Mouse (Mus musculus) liver, embryonic 11.5 days (tissue): ENCODE results near the gene Wnk2. TPM values are rescaled to one million over a fixed set of nuclear protein-coding genes. Genes with fewer than 3 reads are reported as not detected.

Experiments used
- ATAC-seq: fragments of 200-750 bp; cut with Nextera tagmentation; replicated peaks from 2 replicates; pipeline ENCODE4 v1.8.0; 2017; ENCODE audit warnings: moderate number of reproducible peaks, mild to moderate bottlenecking, moderate TSS enrichment, moderate library complexity; ENCODE audit not compliant: low FRiP score
- DNase-seq: peaks from one replicate; pipeline ENCODE4 v3.0.0-alpha.2; 2017; ENCODE audit warnings: low spot score
- H3K27ac ChIP-seq: fragments of 300-500 bp; sonication (generic); 2 replicates; pipeline ENCODE4 v1.5.1; 2014; ENCODE audit warnings: mild to moderate bottlenecking, low read depth, low read length, control low read depth
- H3K27me3 ChIP-seq: fragments of 300-500 bp; sonication (generic); replicated peaks from 2 replicates; pipeline ENCODE4 v1.6.1; 2014; ENCODE audit warnings: low read length, mixed read lengths; ENCODE audit not compliant: control insufficient read depth, insufficient read depth
- H3K36me3 ChIP-seq: fragments of 300-500 bp; sonication (generic); 2 replicates; pipeline ENCODE4 v1.6.1; 2014; ENCODE audit warnings: mild to moderate bottlenecking, low read length, moderate library complexity, mixed read lengths; ENCODE audit not compliant: control insufficient read depth, insufficient read depth
- H3K4me1 ChIP-seq: fragments of 300-500 bp; sonication (generic); replicated peaks from 2 replicates; pipeline ENCODE4 v1.6.1; 2014; ENCODE audit warnings: low read length, mixed read lengths; ENCODE audit not compliant: control insufficient read depth, insufficient read depth
- H3K4me2 ChIP-seq: fragments of 300-500 bp; sonication (generic); 2 replicates; pipeline ENCODE4 v1.6.1; 2014; ENCODE audit warnings: mild to moderate bottlenecking, control low read depth, moderate library complexity
- H3K4me3 ChIP-seq: fragments of 300-500 bp; sonication (generic); 2 replicates; pipeline ENCODE4 v1.5.1; 2014; ENCODE audit warnings: low read depth, low read length, control low read depth
- H3K9ac ChIP-seq: fragments of 300-500 bp; sonication (generic); 2 replicates; pipeline ENCODE4 v1.6.1; 2014; ENCODE audit warnings: low read depth, low read length, control low read depth
- H3K9me3 ChIP-seq: fragments of 300-500 bp; sonication (generic); 2 replicates; pipeline ENCODE4 v1.6.1; 2016; ENCODE audit warnings: low read length, inconsistent platforms, mixed read lengths; ENCODE audit not compliant: control insufficient read depth
- WGBS: fragments of 180-500 bp; shearing (Covaris S2); extraction: QIAGEN DNeasy Blood & Tissue Kit; methylation state at CpG from one replicate; pipeline ENCODE4 v1.1.7; 2014; 5-methylcytosine and 5-hydroxymethylcytosine counted together
- polyA plus RNA-seq: library from polyadenylated mRNA; unstranded; fragments of >200 nt; fragmentation: Nextera tagmentation; extraction: Ambion mirVana; gene quantifications from 2 replicates; pipeline ENCODE4 v1.2.1, GENCODE M21; 2014

Wnk2 gene
- polyA plus RNA-seq, 1 experiment from 2014 or later, result 0.45 TPM

GRCm38 (mm10) chr13:49075377-49075776 lies 72.4 kb downstream of the Wnk2 start:
- Histone ChIP-seq H3K9ac (no peak overlapping the region), H3K36me3 (no peaks in the 10 kb centered on the region), H3K4me1 (no peaks in the 10 kb centered on the region), H3K4me3 (no peak overlapping the region), H3K27ac (no peak overlapping the region), H3K27me3 (no peaks in the 10 kb centered on the region), H3K4me2 (no peak overlapping the region), H3K9me3 (no peaks in the 10 kb centered on the region)
- 62% methylated on average over 3 of the region's 3 CpGs for WGBS
- ATAC-seq, result no peak
- no peak for DNase-seq

- WGBS, result 71% methylated on average over 6 of the region's 6 CpGs
- ATAC-seq (no peak), DNase-seq (no peak)
- no peaks in the 10 kb centered on the region for H3K27me3 ChIP-seq
- H3K9ac ChIP-seq, result no peak overlapping the region
- H3K36me3 ChIP-seq, result no peaks in the 10 kb centered on the region
- H3K27ac ChIP-seq, result no peak overlapping the region
- H3K9me3 ChIP-seq, result no peaks in the 10 kb centered on the region
- H3K4me3 ChIP-seq, result no peak overlapping the region
- no peak overlapping the region for H3K4me2 ChIP-seq
- H3K4me1 ChIP-seq, result no peaks in the 10 kb centered on the region
Measured at GRCm38 (mm10) chr13:49073295-49073694, 74.5 kb downstream of the Wnk2 start.

GRCm38 (mm10) chr13:49071861-49072260 lies 76.0 kb downstream of the Wnk2 start:
- DNase-seq, result no peak
- H3K27ac ChIP-seq, result no peak overlapping the region
- no peaks in the 10 kb centered on the region for H3K36me3 ChIP-seq
- no peaks in the 10 kb centered on the region for H3K27me3 ChIP-seq
- H3K9me3 ChIP-seq, result no peaks in the 10 kb centered on the region
- no peak overlapping the region for H3K4me2 ChIP-seq
- WGBS, result 70% methylated on average over 5 of the region's 5 CpGs
- H3K4me3 ChIP-seq, result no peak overlapping the region
- ATAC-seq, result no peak
- H3K9ac ChIP-seq, result no peak overlapping the region
- H3K4me1 ChIP-seq, result no peaks in the 10 kb centered on the region

GRCm38 (mm10) chr13:49069979-49070378 lies 77.8 kb downstream of the Wnk2 start:
- ATAC-seq, result no peak

GRCm38 (mm10) chr13:49069393-49069792 lies 78.4 kb downstream of the Wnk2 start:
- H3K4me3 ChIP-seq, result no peak overlapping the region
- WGBS, result 87% methylated on average over 4 of the region's 4 CpGs
- no peaks in the 10 kb centered on the region for H3K27me3 ChIP-seq

More at GRCm38 (mm10) chr13:49069979-49070378, 77.8 kb downstream of the Wnk2 start:
- WGBS, result 66% methylated on average over 6 of the region's 6 CpGs
- Histone ChIP-seq H3K27ac (no peak overlapping the region), H3K4me3 (no peak overlapping the region), H3K9me3 (no peaks in the 10 kb centered on the region), H3K36me3 (no peaks in the 10 kb centered on the region), H3K4me2 (no peak overlapping the region), H3K27me3 (no peaks in the 10 kb centered on the region), H3K4me1 (no peaks in the 10 kb centered on the region), H3K9ac (no peak overlapping the region)
- DNase-seq, result no peak

GRCm38 (mm10) chr13:49064257-49064656 lies 83.6 kb downstream of the Wnk2 start:
- H3K27me3 ChIP-seq, result no peaks in the 10 kb centered on the region
- H3K9ac ChIP-seq, result no peak overlapping the region
- no peaks in the 10 kb centered on the region for H3K36me3 ChIP-seq
- no peaks in the 10 kb centered on the region for H3K4me1 ChIP-seq
- H3K4me3 ChIP-seq, result no peak overlapping the region
- WGBS, result 68% methylated on average over 5 of the region's 5 CpGs
- no peaks in the 10 kb centered on the region for H3K9me3 ChIP-seq
- H3K27ac ChIP-seq, result no peak overlapping the region
- H3K4me2 ChIP-seq, result no peak overlapping the region
- DNase-seq (no peak), ATAC-seq (no peak)

More at GRCm38 (mm10) chr13:49069393-49069792, 78.4 kb downstream of the Wnk2 start:
- H3K9ac ChIP-seq, result no peak overlapping the region
- H3K4me2 ChIP-seq, result no peak overlapping the region
- no peak for DNase-seq
- no peaks in the 10 kb centered on the region for H3K36me3 ChIP-seq
- ATAC-seq, result no peak
- no peak overlapping the region for H3K27ac ChIP-seq
- no peaks in the 10 kb centered on the region for H3K4me1 ChIP-seq
- H3K9me3 ChIP-seq, result no peaks in the 10 kb centered on the region

GRCm38 (mm10) chr13:49060456-49060855 lies 87.4 kb downstream of the Wnk2 start:
- ATAC-seq, result no peak
- Histone ChIP-seq H3K9me3 (no peaks in the 10 kb centered on the region), H3K27ac (no peak overlapping the region), H3K36me3 (no peaks in the 10 kb centered on the region), H3K4me2 (no peak overlapping the region), H3K4me1 (no peaks in the 10 kb centered on the region), H3K4me3 (no peak overlapping the region), H3K27me3 (no peaks in the 10 kb centered on the region), H3K9ac (no peak overlapping the region)
- 81% methylated on average over 7 of the region's 7 CpGs for WGBS
- DNase-seq, result no peak

GRCm38 (mm10) chr13:49058528-49058927 lies 89.3 kb downstream of the Wnk2 start:
- Histone ChIP-seq H3K36me3 (no peaks in the 10 kb centered on the region), H3K9me3 (no peaks in the 10 kb centered on the region), H3K27me3 (no peaks in the 10 kb centered on the region), H3K4me1 (no peaks in the 10 kb centered on the region), H3K27ac (no peak overlapping the region), H3K4me2 (no peak overlapping the region), H3K9ac (no peak overlapping the region), H3K4me3 (no peak overlapping the region)
- WGBS, result 82% methylated on average over 4 of the region's 4 CpGs
- ATAC-seq (no peak), DNase-seq (no peak)

GRCm38 (mm10) chr13:49056304-49056703 lies 91.5 kb downstream of the Wnk2 start:
- DNase-seq (no peak), ATAC-seq (no peak)
- Histone ChIP-seq H3K27ac (no peak overlapping the region), H3K4me3 (no peak overlapping the region), H3K4me1 (no peaks in the 10 kb centered on the region), H3K4me2 (no peak overlapping the region), H3K36me3 (no peaks in the 10 kb centered on the region), H3K27me3 (no peaks in the 10 kb centered on the region), H3K9ac (no peak overlapping the region), H3K9me3 (no peaks in the 10 kb centered on the region)
- WGBS, result 79% methylated on average over 4 of the region's 4 CpGs
